ENCODE assay signal across 27 mouse cellular contexts in the genomic region with DNA sequence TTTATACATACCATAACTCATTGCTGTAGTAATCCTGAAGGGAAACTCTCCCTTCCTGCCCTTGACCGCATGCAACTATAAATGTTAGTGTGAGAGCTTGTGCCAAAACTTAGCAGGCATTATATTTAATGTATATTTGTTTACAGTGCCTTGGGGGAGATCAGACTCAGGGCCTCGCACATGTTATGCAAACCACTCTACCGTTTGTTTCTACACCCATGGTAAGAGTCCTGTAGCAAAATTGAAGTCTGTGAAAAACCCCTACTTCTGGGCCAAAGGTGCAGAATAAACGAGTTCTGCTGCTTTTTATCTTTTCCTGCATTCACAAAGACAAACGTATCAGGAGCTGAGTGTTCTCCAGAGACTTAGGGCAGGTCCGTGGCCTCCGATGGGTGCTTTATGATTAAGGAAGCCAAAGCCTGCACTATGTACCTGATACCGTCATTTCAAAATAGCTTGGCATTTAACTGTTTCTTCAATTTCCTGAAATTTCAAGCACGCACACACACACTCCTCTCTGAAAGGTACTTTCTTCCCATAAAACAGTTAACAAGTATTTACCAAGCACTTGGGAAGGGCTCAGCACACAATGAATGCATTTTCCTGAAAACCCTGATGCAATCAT. TPM values are rescaled to one million over a fixed set of nuclear protein-coding genes. Genes with fewer than 3 reads are reported as not detected.
DNase-seq lines count a peak whose midpoint lies in the region; ATAC-seq and TF ChIP-seq lines count a peak whose summit lies in the region.
"Had no signal": no experiment of that assay in that cellular context is flagged by ENCODE, and none has a peak within 500 bp of the region (broad histone marks: within the 10 kb centered on the region; RNA-seq: fewer than 3 reads in every experiment).

No protein-coding gene starts in this region.

- H3K4me3 ChIP-seq in limb, embryonic 12.5 days (replicated peaks), result no peak overlapping the region
- no peak overlapping the region for H3K4me3 ChIP-seq in limb, embryonic 10.5 days
- no peak overlapping the region for H3K4me3 ChIP-seq in stomach, postnatal 0 days (ENCODE audit: low read depth, low read length)
- no peak overlapping the region for H3K4me3 ChIP-seq in kidney, adult 2 months (ENCODE audit: insufficient read depth, low read depth, low read length)
- H3K4me3 ChIP-seq: erythroblast, embryonic 14.5 days; gastrocnemius, adult 2 months; heart, embryonic 12.5 days; liver, embryonic 13.5 days had no signal

- no peaks in the 10 kb centered on the region for H3K36me3 ChIP-seq in limb, embryonic 12.5 days
- H3K36me3 ChIP-seq in limb, embryonic 10.5 days, result no peaks in the 10 kb centered on the region
- no peaks in the 10 kb centered on the region for H3K36me3 ChIP-seq in stomach, postnatal 0 days (ENCODE audit: control insufficient read depth, insufficient read depth, low read length)
- no peaks in the 10 kb centered on the region for H3K36me3 ChIP-seq in kidney, adult 2 months (ENCODE audit: control insufficient read depth, insufficient read depth, low read length)
- H3K36me3 ChIP-seq: G1E; heart, embryonic 12.5 days; liver, embryonic 13.5 days had no signal

- 0 out of 2 replicates have a peak overlapping the region, but pooled peaks have one; percentile 56 for H3K27ac ChIP-seq in limb, embryonic 12.5 days
- no peak overlapping the region for H3K27ac ChIP-seq in limb, embryonic 10.5 days
- H3K27ac ChIP-seq in stomach, postnatal 0 days (replicated peaks), result no peak overlapping the region
- H3K27ac ChIP-seq in kidney, adult 2 months (ENCODE audit: insufficient read depth, low read depth, low read length), result no peak overlapping the region
- H3K27ac ChIP-seq: gastrocnemius, adult 2 months; hindbrain, embryonic 14.5 days; kidney, postnatal 0 days; liver, embryonic 13.5 days; macrophage had no signal

- H3K9ac ChIP-seq in limb, embryonic 12.5 days (replicated peaks), result no peak overlapping the region
- no peak overlapping the region for H3K9ac ChIP-seq in stomach, postnatal 0 days (ENCODE audit: low read length)
- H3K9ac ChIP-seq: heart, embryonic 12.5 days; hindbrain, embryonic 14.5 days; liver, embryonic 13.5 days had no signal

- no peaks in the 10 kb centered on the region for H3K27me3 ChIP-seq in limb, embryonic 12.5 days
- no peaks in the 10 kb centered on the region for H3K27me3 ChIP-seq in limb, embryonic 10.5 days (ENCODE audit: low read depth, poor library complexity, severe bottlenecking)
- H3K27me3 ChIP-seq in stomach, postnatal 0 days (ENCODE audit: control insufficient read depth, insufficient read depth, low read length), result no peaks in the 10 kb centered on the region
- no peaks in the 10 kb centered on the region for H3K27me3 ChIP-seq in kidney, adult 2 months (replicated peaks; ENCODE audit: control insufficient read depth, insufficient read depth, low read length)
- H3K27me3 ChIP-seq: heart, embryonic 12.5 days; liver, embryonic 13.5 days had no signal

- 38% methylated on average over 9 of the region's 9 CpGs for WGBS in limb, embryonic 12.5 days
- 85% methylated on average over 9 of the region's 9 CpGs for WGBS in limb, embryonic 10.5 days
- 34% methylated on average over 9 of the region's 9 CpGs for WGBS in stomach, postnatal 0 days
- 73% methylated on average over 9 of the region's 9 CpGs for WGBS in kidney, adult 2 months

- 0 out of 2 replicates have a peak, but pooled peaks have one; percentile 26 for ATAC-seq in limb, embryonic 12.5 days (ENCODE audit: insufficient number of reproducible peaks, insufficient read depth, low FRiP score, low TSS enrichment, low read depth)
- ATAC-seq in stomach, postnatal 0 days (ENCODE audit: low FRiP score, low TSS enrichment), result peak; percentile 95
- ATAC-seq in cerebellum, adult (ENCODE audit: insufficient number of reproducible peaks, low FRiP score, low TSS enrichment), result no peak
- ATAC-seq: forebrain, embryonic 16.5 days had no signal

- no peaks in the 10 kb centered on the region for H3K9me3 ChIP-seq in limb, embryonic 12.5 days
- 0 out of 2 replicates have a peak, but pooled peaks cover 2% of the 10 kb centered on the region for H3K9me3 ChIP-seq in limb, embryonic 10.5 days (replicated peaks)
- H3K9me3 ChIP-seq in stomach, postnatal 0 days (ENCODE audit: control insufficient read depth, low read length), result no peaks in the 10 kb centered on the region
- H3K9me3 ChIP-seq: heart, embryonic 12.5 days; liver, embryonic 13.5 days had no signal

- peaks cover 16% of the 10 kb centered on the region for H3K4me1 ChIP-seq in limb, embryonic 12.5 days (replicated peaks)
- H3K4me1 ChIP-seq in limb, embryonic 10.5 days, result no peaks in the 10 kb centered on the region
- H3K4me1 ChIP-seq in stomach, postnatal 0 days (replicated peaks; ENCODE audit: control insufficient read depth, insufficient read depth), result no peaks in the 10 kb centered on the region
- peaks cover 4% of the 10 kb centered on the region; the same call in 1 of the 2 replicates for H3K4me1 ChIP-seq in kidney, adult 2 months (ENCODE audit: control insufficient read depth, insufficient read depth, low read length)
- H3K4me1 ChIP-seq: heart, embryonic 12.5 days; liver, embryonic 13.5 days had no signal

- no peak for DNase-seq in limb, embryonic 10.5 days (ENCODE audit: low spot score)
- peak; percentile 9 for DNase-seq in urinary bladder, postnatal 14 days (ENCODE audit: low spot score)
- no peak for DNase-seq in urinary bladder, postnatal 10 days (ENCODE audit: low spot score)
- peak; percentile 67 for DNase-seq in lung, postnatal 25 days (ENCODE audit: low spot score)
- DNase-seq in stomach, postnatal 0 days (ENCODE audit: low spot score), result peak; percentile 57
- DNase-seq in kidney, adult 2 months, result no peak
- DNase-seq: adrenal gland, postnatal 10 days; cerebellum, adult 18-20 months; cerebellum, postnatal 14 days; gastrocnemius, adult 2 months; gastrocnemius, postnatal 36 days; heart, adult 18-20 months; kidney, adult 8-10 months; kidney, postnatal 4 days; liver, embryonic 13.5 days; midbrain, embryonic 14.5 days; retina, postnatal 1 day; right cerebral cortex, postnatal 14 days had no signal

- TF ChIP-seq CTCF in stomach, postnatal 0 days (IDR thresholded peaks at IDR 0.05; ENCODE audit: low read depth), result no peak
- no peak for TF ChIP-seq CTCF in kidney, adult 2 months (conservative IDR thresholded peaks at IDR 0.05; ENCODE audit: insufficient read depth, insufficient read length, low read depth, low read length)

- TF ChIP-seq POLR2A in kidney, adult 2 months (IDR thresholded peaks at IDR 0.05; ENCODE audit: low read depth, low read length), result no peak

- H3K4me2 ChIP-seq in limb, embryonic 12.5 days, result 0 out of 2 replicates have a peak overlapping the region, but pooled peaks have one; percentile 8
- no peak overlapping the region for H3K4me2 ChIP-seq in stomach, postnatal 0 days (replicated peaks; ENCODE audit: low read depth)
- H3K4me2 ChIP-seq: heart, embryonic 12.5 days; hindbrain, embryonic 14.5 days; liver, embryonic 13.5 days had no signal

- no peak for TF ChIP-seq EP300 in stomach, postnatal 0 days (optimal IDR thresholded peaks at IDR 0.05)

RNA-seq across cellular contexts. Expression of a gene that starts 30.2 kb away (rescaled TPM):
- polyA plus RNA-seq in limb, embryonic 12.5 days (2016; fragmentation: Nextera tagmentation; extraction: Ambion mirVana), result 6.1 and 6.2 TPM in 2 replicates
- polyA plus RNA-seq in limb, embryonic 10.5 days (2016; fragmentation: Nextera tagmentation; extraction: Ambion mirVana), result 1.4 and 2.0 TPM in 2 replicates
- 3.9 and 4.2 TPM in 2 replicates for polyA plus RNA-seq in stomach, postnatal 0 days (2015; fragmentation: Nextera tagmentation; extraction: Ambion mirVana)
- polyA plus RNA-seq in kidney, adult 2 months (2012; rRNA removed), result 17.7 and 18.2 TPM in 2 replicates
- polyA plus RNA-seq: erythroblast, embryonic 14.5 days; G1E had no signal

Comparison
In these comparisons a context has a peak if more than half of its experiments do, and no peak if none do; other contexts are left out.
1. DNase-seq: peak in urinary bladder, postnatal 14 days (single experiment), lung, postnatal 25 days (single experiment) and stomach, postnatal 0 days (single experiment); none in limb, embryonic 10.5 days (single experiment), urinary bladder, postnatal 10 days (single experiment) and kidney, adult 2 months (single experiment).